Mouse (Mus musculus): ENCODE data around the gene Pimreg. TPM values are rescaled to one million over a fixed set of nuclear protein-coding genes. Genes with fewer than 3 reads are reported as not detected.
A peak's percentile ranks its signal among the peaks of the same experiment; 100 is the strongest.

The Pimreg gene
- polyA plus RNA-seq, 1 experiment = not detected

- 43% methylated on average over 9 of the region's 9 CpGs for WGBS
- H3K4me1 ChIP-seq (ENCODE audit: control insufficient read depth, insufficient read depth, low read length) = peaks cover 8% of the 10 kb centered on the region
- no peak overlapping the region for H3K27ac ChIP-seq (ENCODE audit: insufficient read depth, low read depth, low read length)
- TF ChIP-seq CTCF (IDR thresholded peaks at IDR 0.05; ENCODE audit: insufficient read depth, low read depth, low read length) (no peak), POLR2A (IDR thresholded peaks at IDR 0.05; ENCODE audit: insufficient read depth, low read depth, low read length) (no peak)
- H3K4me3 ChIP-seq (ENCODE audit: insufficient read depth, low read depth, low read length) = no peak overlapping the region
Measured at GRCm38 (mm10) chr11:72010940-72011722, 30.7 kb upstream of the Pimreg start.

- Histone ChIP-seq H3K4me1 (ENCODE audit: control insufficient read depth, insufficient read depth, low read length) (peaks cover 9% of the 10 kb centered on the region), H3K27ac (ENCODE audit: insufficient read depth, low read depth, low read length) (no peak overlapping the region), H3K4me3 (ENCODE audit: insufficient read depth, low read depth, low read length) (no peak overlapping the region)
- TF ChIP-seq CTCF (IDR thresholded peaks at IDR 0.05; ENCODE audit: insufficient read depth, low read depth, low read length) (no peak), POLR2A (IDR thresholded peaks at IDR 0.05; ENCODE audit: insufficient read depth, low read depth, low read length) (no peak)
- WGBS = 71% methylated on average over 1 of the region's 1 CpGs
Measured at GRCm38 (mm10) chr11:72011955-72012354, 29.9 kb upstream of the Pimreg start.

GRCm38 (mm10) chr11:72014674-72015073 is 27.2 kb upstream of the Pimreg start:
- H3K4me1 ChIP-seq (ENCODE audit: control insufficient read depth, insufficient read depth, low read length) = peaks cover 13% of the 10 kb centered on the region
- no peak for TF ChIP-seq POLR2A (IDR thresholded peaks at IDR 0.05; ENCODE audit: insufficient read depth, low read depth, low read length)
- no peak overlapping the region for H3K4me3 ChIP-seq (ENCODE audit: insufficient read depth, low read depth, low read length)
- 68% methylated on average over 4 of the region's 4 CpGs for WGBS
- no peak overlapping the region for H3K27ac ChIP-seq (ENCODE audit: insufficient read depth, low read depth, low read length)

- H3K27ac ChIP-seq (ENCODE audit: insufficient read depth, low read depth, low read length) = no peak overlapping the region
- WGBS = 69% methylated on average over 13 of the region's 13 CpGs
- H3K4me1 ChIP-seq (ENCODE audit: control insufficient read depth, insufficient read depth, low read length) = peaks cover 6% of the 10 kb centered on the region
- TF ChIP-seq CTCF (IDR thresholded peaks at IDR 0.05; ENCODE audit: insufficient read depth, low read depth, low read length) (no peak), POLR2A (IDR thresholded peaks at IDR 0.05; ENCODE audit: insufficient read depth, low read depth, low read length) (no peak)
- H3K4me3 ChIP-seq (ENCODE audit: insufficient read depth, low read depth, low read length) = no peak overlapping the region
Measured at GRCm38 (mm10) chr11:72016518-72017252, 25.1 kb upstream of the Pimreg start.

- Histone ChIP-seq H3K4me3 (ENCODE audit: insufficient read depth, low read depth, low read length) (no peak overlapping the region), H3K4me1 (ENCODE audit: control insufficient read depth, insufficient read depth, low read length) (peaks cover 5% of the 10 kb centered on the region), H3K27ac (ENCODE audit: insufficient read depth, low read depth, low read length) (no peak overlapping the region)
- TF ChIP-seq CTCF (IDR thresholded peaks at IDR 0.05; ENCODE audit: insufficient read depth, low read depth, low read length) (no peak), POLR2A (IDR thresholded peaks at IDR 0.05; ENCODE audit: insufficient read depth, low read depth, low read length) (no peak)
- WGBS = 48% methylated on average over 9 of the region's 9 CpGs
Measured at GRCm38 (mm10) chr11:72017253-72017601, 24.6 kb upstream of the Pimreg start.

GRCm38 (mm10) chr11:72021015-72021414 is 20.8 kb upstream of the Pimreg start:
- 90% methylated on average over 4 of the region's 4 CpGs for WGBS
- no peak overlapping the region for H3K27ac ChIP-seq (ENCODE audit: insufficient read depth, low read depth, low read length)
- H3K4me3 ChIP-seq (ENCODE audit: insufficient read depth, low read depth, low read length) = no peak overlapping the region
- peaks cover 7% of the 10 kb centered on the region for H3K4me1 ChIP-seq (ENCODE audit: control insufficient read depth, insufficient read depth, low read length)
- no peak for TF ChIP-seq CTCF (IDR thresholded peaks at IDR 0.05; ENCODE audit: insufficient read depth, low read depth, low read length)
- TF ChIP-seq POLR2A (IDR thresholded peaks at IDR 0.05; ENCODE audit: insufficient read depth, low read depth, low read length) = no peak

GRCm38 (mm10) chr11:72022827-72023226 is 19.0 kb upstream of the Pimreg start:
- Histone ChIP-seq H3K27ac (ENCODE audit: insufficient read depth, low read depth, low read length) (no peak overlapping the region), H3K4me3 (ENCODE audit: insufficient read depth, low read depth, low read length) (no peak overlapping the region), H3K4me1 (ENCODE audit: control insufficient read depth, insufficient read depth, low read length) (peaks cover 2% of the 10 kb centered on the region)
- 89% methylated on average over 6 of the region's 6 CpGs for WGBS
- TF ChIP-seq POLR2A (IDR thresholded peaks at IDR 0.05; ENCODE audit: insufficient read depth, low read depth, low read length) (no peak), CTCF (IDR thresholded peaks at IDR 0.05; ENCODE audit: insufficient read depth, low read depth, low read length) (no peak)

GRCm38 (mm10) chr11:72023581-72023980 is 18.3 kb upstream of the Pimreg start:
- Histone ChIP-seq H3K4me3 (ENCODE audit: insufficient read depth, low read depth, low read length) (no peak overlapping the region), H3K4me1 (ENCODE audit: control insufficient read depth, insufficient read depth, low read length) (peaks cover 2% of the 10 kb centered on the region), H3K27ac (ENCODE audit: insufficient read depth, low read depth, low read length) (no peak overlapping the region)
- WGBS = 12% methylated on average over 10 of the region's 10 CpGs
- TF ChIP-seq POLR2A (IDR thresholded peaks at IDR 0.05; ENCODE audit: insufficient read depth, low read depth, low read length) (no peak), CTCF (IDR thresholded peaks at IDR 0.05; ENCODE audit: insufficient read depth, low read depth, low read length) (0 out of 2 replicates have a peak, but pooled peaks have one; percentile 23)

GRCm38 (mm10) chr11:72024193-72024781 is 17.5 kb upstream of the Pimreg start:
- H3K4me3 ChIP-seq (ENCODE audit: insufficient read depth, low read depth, low read length) = no peak overlapping the region
- peaks cover 7% of the 10 kb centered on the region for H3K4me1 ChIP-seq (ENCODE audit: control insufficient read depth, insufficient read depth, low read length)
- TF ChIP-seq POLR2A (IDR thresholded peaks at IDR 0.05; ENCODE audit: insufficient read depth, low read depth, low read length) = no peak
- TF ChIP-seq CTCF (IDR thresholded peaks at IDR 0.05; ENCODE audit: insufficient read depth, low read depth, low read length) = no peak
- H3K27ac ChIP-seq (ENCODE audit: insufficient read depth, low read depth, low read length) = no peak overlapping the region
- WGBS = 23% methylated on average over 5 of the region's 5 CpGs

All from olfactory bulb, adult 2 months (tissue).